Mouse (Mus musculus) hindbrain, embryonic 13.5 days (tissue): Measurements from ENCODE around the gene Ube2ql1. TPM values are rescaled to one million over a fixed set of nuclear protein-coding genes. Genes with fewer than 3 reads are reported as not detected.

Source experiments
- ATAC-seq: fragments of 200-750 bp; cut with Nextera tagmentation; 2 replicates; pipeline ENCODE4 v1.8.0; 2017; ENCODE audit warnings: moderate TSS enrichment; ENCODE audit not compliant: low FRiP score
- H3K27ac ChIP-seq: fragments of 300-500 bp; sonication (generic); 2 replicates; pipeline ENCODE4 v1.5.1; 2015; ENCODE audit warnings: inconsistent platforms, mild to moderate bottlenecking, moderate library complexity
- H3K27me3 ChIP-seq: fragments of 300-500 bp; sonication (generic); 2 replicates; pipeline ENCODE4 v1.6.1; 2015; ENCODE audit warnings: mild to moderate bottlenecking, inconsistent platforms
- H3K36me3 ChIP-seq: fragments of 300-500 bp; sonication (generic); 2 replicates; pipeline ENCODE4 v1.6.1; 2015; ENCODE audit warnings: mild to moderate bottlenecking, inconsistent platforms
- H3K4me1 ChIP-seq: fragments of 300-500 bp; sonication (generic); replicated peaks from 2 replicates; pipeline ENCODE4 v1.6.1; 2015; ENCODE audit warnings: inconsistent platforms
- H3K4me2 ChIP-seq: fragments of 300-500 bp; sonication (generic); 2 replicates; pipeline ENCODE4 v1.6.1; 2015; ENCODE audit warnings: inconsistent platforms, mild to moderate bottlenecking, moderate library complexity
- H3K4me3 ChIP-seq: fragments of 300-500 bp; sonication (generic); 2 replicates; pipeline ENCODE4 v1.5.1; 2015; ENCODE audit warnings: mild to moderate bottlenecking, inconsistent platforms
- H3K9ac ChIP-seq: fragments of 300-500 bp; sonication (generic); 2 replicates; pipeline ENCODE4 v1.6.1; 2015; ENCODE audit warnings: mild to moderate bottlenecking, inconsistent platforms
- H3K9me3 ChIP-seq: fragments of 300-500 bp; sonication (generic); 2 replicates; pipeline ENCODE4 v1.6.1; 2016; ENCODE audit warnings: inconsistent platforms
- WGBS: fragments of 180-500 bp; shearing (Covaris S2); methylation state at CpG from one replicate; pipeline ENCODE4 v1.1.7; 2015; 5-methylcytosine and 5-hydroxymethylcytosine counted together
- polyA plus RNA-seq: library from polyadenylated mRNA; unstranded; fragments of >200 nt; fragmentation: Nextera tagmentation; extraction: Ambion mirVana; gene quantifications from 2 replicates; pipeline ENCODE4 v1.2.1, GENCODE M21; 2015

Gene Ube2ql1
- polyA plus RNA-seq, 1 experiment from 2014 or later, result 29.5 TPM

- no peaks in the 10 kb centered on the region for H3K9me3 ChIP-seq
- H3K27ac ChIP-seq, result peak overlapping the region; percentile 98
- H3K9ac ChIP-seq, result peak overlapping the region; percentile 98
- H3K27me3 ChIP-seq, result 0 out of 2 replicates have a peak, but pooled peaks cover 5% of the 10 kb centered on the region
- no peaks in the 10 kb centered on the region for H3K36me3 ChIP-seq
- peak; percentile 53 for ATAC-seq
- H3K4me1 ChIP-seq, result peaks cover 41% of the 10 kb centered on the region
- WGBS, result 1% methylated on average over 29 of the region's 29 CpGs
- peak overlapping the region; percentile 86 for H3K4me2 ChIP-seq
- H3K4me3 ChIP-seq, result peak overlapping the region; percentile 83
Observed at GRCm38 (mm10) chr13:69740331-69741285, 919 bp upstream of the Ube2ql1 start.

GRCm38 (mm10) chr13:69739091-69739758 is 464 bp downstream of the Ube2ql1 start:
- ATAC-seq, result peak; percentile 75
- peak overlapping the region; percentile 98 for H3K9ac ChIP-seq
- WGBS, result under 1% methylated on average over 69 of the region's 78 CpGs
- H3K27me3 ChIP-seq, result 0 out of 2 replicates have a peak, but pooled peaks cover 5% of the 10 kb centered on the region
- H3K4me1 ChIP-seq, result peaks cover 54% of the 10 kb centered on the region
- H3K36me3 ChIP-seq, result no peaks in the 10 kb centered on the region; the same call in 1 of the 2 replicates
- H3K4me3 ChIP-seq, result peak overlapping the region; percentile 83
- H3K27ac ChIP-seq, result peak overlapping the region; percentile 98
- peak overlapping the region; percentile 86 for H3K4me2 ChIP-seq
- no peaks in the 10 kb centered on the region for H3K9me3 ChIP-seq

DNA sequence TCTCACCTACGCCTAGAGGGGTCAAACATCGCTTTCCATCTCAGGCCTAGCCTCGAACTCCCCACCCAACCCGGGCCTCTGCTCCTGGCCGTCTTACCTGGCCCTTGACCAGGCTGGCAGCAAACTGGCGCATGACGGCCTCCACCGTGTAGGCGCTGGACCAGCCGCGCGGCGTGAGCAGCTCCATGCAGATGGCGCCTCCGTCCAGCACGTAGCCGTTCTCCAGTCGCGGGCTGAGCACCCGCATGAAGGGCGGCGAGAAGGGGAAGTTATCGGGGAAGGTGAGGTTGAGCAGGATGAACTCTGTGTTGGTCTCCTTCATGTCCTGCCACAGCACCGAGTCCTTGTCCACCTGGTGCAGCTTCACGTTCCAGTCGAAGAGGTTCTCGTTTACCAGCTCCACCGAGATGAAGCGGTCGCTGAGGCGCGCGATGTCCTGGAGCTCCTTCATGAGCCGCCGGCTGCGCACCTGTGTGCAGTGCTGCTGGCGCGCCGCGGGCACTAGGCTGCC is 1.2 kb downstream of the Ube2ql1 start:
- Histone ChIP-seq H3K27ac (peak overlapping the region; percentile 98), H3K27me3 (0 out of 2 replicates have a peak, but pooled peaks cover 5% of the 10 kb centered on the region), H3K4me1 (peaks cover 61% of the 10 kb centered on the region), H3K4me3 (peak overlapping the region; percentile 83), H3K9ac (peak overlapping the region; percentile 98), H3K9me3 (no peaks in the 10 kb centered on the region), H3K36me3 (peaks cover 1% of the 10 kb centered on the region), H3K4me2 (peak overlapping the region; percentile 86)
- 1% methylated on average over 40 of the region's 40 CpGs for WGBS
- no peak for ATAC-seq

DNA sequence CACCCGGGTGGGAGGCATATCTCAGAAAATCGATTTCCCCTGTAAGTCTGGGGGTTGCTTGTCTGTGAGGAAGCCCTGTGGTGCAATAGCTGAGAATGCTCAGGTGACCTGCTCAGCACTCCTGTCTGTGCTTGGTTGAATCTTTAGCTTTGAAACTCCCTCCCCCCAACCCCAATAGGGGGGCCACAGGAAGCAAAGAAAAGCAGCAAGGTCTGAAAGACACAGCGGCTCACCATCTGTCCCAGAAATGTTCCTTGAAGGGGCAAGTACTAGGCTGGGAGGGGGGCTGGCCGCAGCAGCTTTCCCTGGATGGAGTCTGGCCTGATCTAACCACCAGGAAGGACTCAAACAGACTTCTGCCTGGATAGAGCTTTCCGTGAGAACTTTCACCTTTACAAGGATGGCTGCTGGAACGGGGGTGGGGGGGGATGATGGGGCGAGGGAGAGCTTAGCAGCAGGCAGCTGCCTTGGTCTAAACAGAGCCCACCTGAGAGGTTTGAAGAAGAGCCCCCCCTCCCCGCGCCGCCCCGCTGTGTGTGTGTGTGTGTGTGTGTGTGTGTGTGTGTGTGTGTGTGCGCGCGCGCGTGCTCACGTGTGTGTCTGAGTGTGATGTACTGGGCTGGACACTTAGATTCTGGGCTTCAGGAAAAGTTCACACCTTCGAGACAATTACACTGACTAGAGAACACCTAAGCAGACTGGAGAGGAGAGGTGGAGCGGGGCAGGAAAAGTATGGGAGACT is 2.1 kb downstream of the Ube2ql1 start:
- Histone ChIP-seq H3K27ac (peak overlapping the region; percentile 98), H3K27me3 (0 out of 2 replicates have a peak, but pooled peaks cover 5% of the 10 kb centered on the region), H3K4me2 (peak overlapping the region; percentile 86), H3K9me3 (no peaks in the 10 kb centered on the region), H3K36me3 (peaks cover 10% of the 10 kb centered on the region), H3K9ac (peak overlapping the region; percentile 98), H3K4me1 (peaks cover 70% of the 10 kb centered on the region), H3K4me3 (peak overlapping the region; percentile 83)
- no peak for ATAC-seq
- WGBS, result 12% methylated on average over 11 of the region's 19 CpGs

GRCm38 (mm10) chr13:69732636-69733035 is 7.1 kb downstream of the Ube2ql1 start:
- H3K9ac ChIP-seq, result no peak overlapping the region
- 93% methylated on average over 6 of the region's 6 CpGs for WGBS
- no peak for ATAC-seq
- H3K9me3 ChIP-seq, result no peaks in the 10 kb centered on the region
- peak overlapping the region; percentile 86; the same call in 1 of the 2 replicates for H3K4me2 ChIP-seq
- no peaks in the 10 kb centered on the region for H3K27me3 ChIP-seq
- H3K4me3 ChIP-seq, result no peak overlapping the region
- H3K4me1 ChIP-seq, result peaks cover 86% of the 10 kb centered on the region
- H3K36me3 ChIP-seq, result peaks cover 41% of the 10 kb centered on the region
- H3K27ac ChIP-seq, result no peak overlapping the region

- H3K9me3 ChIP-seq, result no peaks in the 10 kb centered on the region
- peaks cover 43% of the 10 kb centered on the region for H3K4me1 ChIP-seq
- no peak overlapping the region for H3K4me3 ChIP-seq
- no peak for ATAC-seq
- no peak overlapping the region for H3K4me2 ChIP-seq
- no peak overlapping the region for H3K9ac ChIP-seq
- H3K27ac ChIP-seq, result no peak overlapping the region
- 94% methylated on average over 3 of the region's 3 CpGs for WGBS
- H3K27me3 ChIP-seq, result no peaks in the 10 kb centered on the region
- H3K36me3 ChIP-seq, result peaks cover 31% of the 10 kb centered on the region
Observed at GRCm38 (mm10) chr13:69725376-69725775, 14.3 kb downstream of the Ube2ql1 start.

DNA sequence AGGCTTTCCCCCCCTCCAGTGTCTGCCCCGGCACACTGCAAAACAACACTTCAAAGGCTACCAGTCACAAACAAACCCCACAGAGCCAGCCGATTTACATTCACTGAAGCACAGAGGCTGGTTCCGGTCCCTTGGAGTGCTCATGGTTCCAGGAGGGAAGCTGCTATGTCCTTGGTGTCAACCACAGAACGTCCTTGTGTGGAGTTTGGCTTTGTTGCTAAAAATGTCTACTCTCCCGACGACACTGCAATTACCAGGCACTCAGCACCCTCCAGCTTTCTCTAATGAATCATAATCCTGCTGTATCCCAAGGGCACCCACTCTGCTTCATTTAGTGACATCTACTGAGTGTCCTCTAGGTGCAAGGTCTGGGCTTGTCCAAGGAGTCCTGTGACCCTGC is 18.5 kb downstream of the Ube2ql1 start:
- no peak overlapping the region; the same call in 1 of the 2 replicates for H3K4me2 ChIP-seq
- H3K4me1 ChIP-seq, result peaks cover 58% of the 10 kb centered on the region
- no peaks in the 10 kb centered on the region for H3K27me3 ChIP-seq
- no peak overlapping the region for H3K27ac ChIP-seq
- no peak for ATAC-seq
- no peak overlapping the region for H3K4me3 ChIP-seq
- H3K36me3 ChIP-seq, result peaks cover 8% of the 10 kb centered on the region
- no peak overlapping the region for H3K9ac ChIP-seq
- no peaks in the 10 kb centered on the region for H3K9me3 ChIP-seq
- 17% methylated on average over 6 of the region's 6 CpGs for WGBS

DNA sequence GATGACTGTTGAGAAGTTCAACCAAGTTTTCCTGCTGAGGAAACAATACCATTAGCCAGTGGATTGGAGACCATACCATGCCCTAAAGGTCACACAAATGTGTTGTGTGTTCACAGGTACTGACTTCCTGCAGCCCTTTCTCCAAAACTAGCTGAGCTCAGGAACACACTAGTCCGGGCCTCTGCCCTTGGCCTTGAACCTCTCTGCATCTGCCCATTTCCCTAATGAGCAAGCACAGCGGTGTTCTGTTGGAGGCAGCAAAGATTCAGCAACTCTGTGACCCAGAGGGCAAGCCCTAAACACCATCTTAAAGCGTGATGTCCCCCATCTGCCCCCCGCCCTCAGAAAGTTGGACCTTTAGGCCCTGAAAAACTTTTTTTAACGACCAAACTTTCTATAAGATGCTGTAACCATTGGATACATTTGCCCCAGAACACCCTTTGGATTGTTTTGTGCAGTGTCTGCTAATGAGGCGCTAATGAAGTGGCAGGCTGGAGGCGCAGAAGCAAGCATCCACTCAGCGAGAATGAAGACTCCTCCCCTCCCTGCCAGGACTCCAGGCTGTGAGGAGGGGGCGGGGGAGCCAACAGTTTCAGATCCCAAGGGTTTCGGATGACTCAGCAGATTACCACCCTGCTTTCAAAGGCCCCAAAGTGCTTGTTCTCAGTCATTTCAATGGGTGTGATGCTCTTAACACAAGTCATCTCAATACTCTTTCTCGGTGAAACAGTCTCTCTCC is 21.7 kb downstream of the Ube2ql1 start:
- no peaks in the 10 kb centered on the region for H3K36me3 ChIP-seq
- peak; percentile 37; the same call in 1 of the 2 replicates for ATAC-seq
- H3K9ac ChIP-seq, result no peak overlapping the region
- H3K9me3 ChIP-seq, result no peaks in the 10 kb centered on the region
- H3K4me2 ChIP-seq, result no peak overlapping the region
- no peak overlapping the region for H3K27ac ChIP-seq
- H3K4me3 ChIP-seq, result no peak overlapping the region
- H3K4me1 ChIP-seq, result peaks cover 51% of the 10 kb centered on the region
- 14% methylated on average over 11 of the region's 11 CpGs for WGBS
- H3K27me3 ChIP-seq, result no peaks in the 10 kb centered on the region

GRCm38 (mm10) chr13:69708236-69708635 is 31.5 kb downstream of the Ube2ql1 start:
- Histone ChIP-seq H3K36me3 (peaks cover 32% of the 10 kb centered on the region), H3K4me3 (no peak overlapping the region), H3K4me1 (0 out of 2 replicates have a peak, but pooled peaks cover 10% of the 10 kb centered on the region), H3K27ac (no peak overlapping the region), H3K4me2 (no peak overlapping the region), H3K9ac (no peak overlapping the region), H3K27me3 (no peaks in the 10 kb centered on the region), H3K9me3 (no peaks in the 10 kb centered on the region)
- no peak for ATAC-seq
- WGBS, result 93% methylated on average over 7 of the region's 7 CpGs

DNA sequence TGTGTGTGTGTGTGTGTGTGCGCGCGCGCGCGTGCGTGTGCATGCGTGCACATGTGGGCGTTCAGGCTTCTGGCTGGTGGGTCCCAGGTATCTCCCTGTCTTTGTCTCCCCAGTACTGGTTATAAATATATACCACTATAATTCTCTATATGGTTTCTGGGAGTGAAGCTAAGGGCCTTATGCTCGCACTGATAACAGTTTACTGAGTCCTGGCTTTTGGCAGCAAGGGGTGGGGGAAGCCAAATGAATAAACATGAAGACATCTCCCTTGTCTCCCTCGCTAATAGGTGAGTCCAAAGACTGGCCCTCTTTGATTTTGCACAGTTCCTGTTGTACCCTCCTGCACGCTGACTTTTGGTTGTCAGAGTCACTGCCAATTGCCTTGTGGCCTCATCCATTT is 32.2 kb downstream of the Ube2ql1 start:
- Histone ChIP-seq H3K27me3 (no peaks in the 10 kb centered on the region), H3K9me3 (no peaks in the 10 kb centered on the region), H3K36me3 (peaks cover 39% of the 10 kb centered on the region), H3K4me1 (0 out of 2 replicates have a peak, but pooled peaks cover 10% of the 10 kb centered on the region), H3K4me3 (no peak overlapping the region), H3K4me2 (no peak overlapping the region), H3K27ac (no peak overlapping the region), H3K9ac (no peak overlapping the region)
- ATAC-seq, result no peak
- 91% methylated on average over 12 of the region's 12 CpGs for WGBS

GRCm38 (mm10) chr13:69706919-69707318 is 32.8 kb downstream of the Ube2ql1 start:
- ATAC-seq, result no peak
- WGBS, result 65% methylated on average over 2 of the region's 2 CpGs
- H3K9me3 ChIP-seq, result no peaks in the 10 kb centered on the region
- peaks cover 45% of the 10 kb centered on the region for H3K36me3 ChIP-seq
- H3K27ac ChIP-seq, result no peak overlapping the region
- no peak overlapping the region for H3K4me3 ChIP-seq
- no peak overlapping the region for H3K9ac ChIP-seq
- no peak overlapping the region for H3K4me2 ChIP-seq
- H3K4me1 ChIP-seq, result 0 out of 2 replicates have a peak, but pooled peaks cover 10% of the 10 kb centered on the region
- no peaks in the 10 kb centered on the region for H3K27me3 ChIP-seq
